Mouse (Mus musculus) heart, postnatal 10 days (tissue): ENCODE data around the gene Arrdc5. TPM values are rescaled to one million over a fixed set of nuclear protein-coding genes. Genes with fewer than 3 reads are reported as not detected.

Source experiments
- DNase-seq, 2 experiments: peaks; one replicate each; pipeline ENCODE4 v3.0.0; 2021
- intact Hi-C: fragments of 180-260 bp; cut with DNase I; formaldehyde crosslinking; loops from one replicate; pipeline ENCODE4 v1.15.1; 2025
- total RNA-seq, 2 experiments: library from RNA; stranded (reverse); gene quantifications; 2 replicates each; pipeline ENCODE4 v1.2.3; 2021

Arrdc5 gene
- total RNA-seq, 2 experiments from 2014 or later: not detected

- intact Hi-C loops: no loop called here
Observed at GRCm38 (mm10) chr17:56281193-56281592, 18.9 kb downstream of the Arrdc5 start.

GRCm38 (mm10) chr17:56279481-56280155, 20.5 kb downstream of the Arrdc5 start:
- intact Hi-C loops: no loop called here
- peak; percentile 72 to 80 for DNase-seq

More at GRCm38 (mm10) chr17:56281193-56281592, 18.9 kb downstream of the Arrdc5 start:
- no peak for DNase-seq

- no peak for DNase-seq
- intact Hi-C loops: no loop called here
Observed at GRCm38 (mm10) chr17:56278340-56278739, 21.7 kb downstream of the Arrdc5 start.

GRCm38 (mm10) chr17:56277567-56277893, 22.6 kb downstream of the Arrdc5 start:
- intact Hi-C loops: loop anchor here (1.0 to 2.0 kb wide), 2 partner anchors 13 to 21 kb away; partner anchors contain the start of gene Fem1a

GRCm38 (mm10) chr17:56276643-56277566, 23.2 kb downstream of the Arrdc5 start, which contains the start of gene Ticam1:
Gene Ticam1, minus strand, starts transcription at chr17:56276786.
- DNase-seq: peak; percentile 94 to 95
- intact Hi-C loops: loop anchor here (1.0 to 2.0 kb wide), 2 partner anchors 13 to 20 kb away; partner anchors contain the start of gene Fem1a

More at GRCm38 (mm10) chr17:56277567-56277893, 22.6 kb downstream of the Arrdc5 start:
- no peak for DNase-seq

- intact Hi-C loops: loop anchor here (2.0 kb wide), 1 partner anchor 19 kb away; the partner anchor contains the start of gene Fem1a
- DNase-seq: peak; percentile 60 to 67
Observed at GRCm38 (mm10) chr17:56275842-56276480, 24.1 kb downstream of the Arrdc5 start.

- intact Hi-C loops: no loop called here
- DNase-seq: peak in 1 of 2 experiments; percentile 5
Observed at GRCm38 (mm10) chr17:56273986-56274385, 26.1 kb downstream of the Arrdc5 start.

- peak in 1 of 2 experiments; percentile 4 for DNase-seq
- intact Hi-C loops: no loop called here
Observed at GRCm38 (mm10) chr17:56273482-56273881, 26.6 kb downstream of the Arrdc5 start.

GRCm38 (mm10) chr17:56272644-56273043, 27.4 kb downstream of the Arrdc5 start:
- DNase-seq: no peak
- intact Hi-C loops: no loop called here

GRCm38 (mm10) chr17:56271609-56272253, 28.4 kb downstream of the Arrdc5 start:
- DNase-seq: peak in 1 of 2 experiments; percentile 15

GRCm38 (mm10) chr17:56269741-56270140, 30.3 kb downstream of the Arrdc5 start:
- intact Hi-C loops: no loop called here
- peak in 1 of 2 experiments; percentile 14 for DNase-seq

More at GRCm38 (mm10) chr17:56271609-56272253, 28.4 kb downstream of the Arrdc5 start:
- intact Hi-C loops: no loop called here

- peak; percentile 81 to 84 for DNase-seq
- intact Hi-C loops: no loop called here
Observed at GRCm38 (mm10) chr17:56269153-56269630, 30.9 kb downstream of the Arrdc5 start.

GRCm38 (mm10) chr17:56266271-56266670, 33.8 kb downstream of the Arrdc5 start:
- intact Hi-C loops: no loop called here

GRCm38 (mm10) chr17:56265869-56266268, 34.2 kb downstream of the Arrdc5 start:
- intact Hi-C loops: no loop called here
- no peak for DNase-seq

More at GRCm38 (mm10) chr17:56266271-56266670, 33.8 kb downstream of the Arrdc5 start:
- no peak for DNase-seq

- no peak for DNase-seq
- intact Hi-C loops: no loop called here
Observed at GRCm38 (mm10) chr17:56265011-56265410, 35.1 kb downstream of the Arrdc5 start.

GRCm38 (mm10) chr17:56264020-56264419, 36.1 kb downstream of the Arrdc5 start:
- intact Hi-C loops: no loop called here
- DNase-seq: peak; percentile 86 to 88

- intact Hi-C loops: no loop called here
Observed at GRCm38 (mm10) chr17:56262645-56263094, 37.4 kb downstream of the Arrdc5 start.

GRCm38 (mm10) chr17:56261166-56261565, 38.9 kb downstream of the Arrdc5 start:
- intact Hi-C loops: no loop called here
- DNase-seq: peak; percentile 73 to 83

More at GRCm38 (mm10) chr17:56262645-56263094, 37.4 kb downstream of the Arrdc5 start:
- DNase-seq: peak; percentile 81 to 85

- DNase-seq: no peak
- intact Hi-C loops: no loop called here
Observed at GRCm38 (mm10) chr17:56259301-56260037, 40.6 kb downstream of the Arrdc5 start.
